Mouse (Mus musculus) heart, embryonic 16.5 days (tissue): ENCODE results near the gene Chd9. TPM values are rescaled to one million over a fixed set of nuclear protein-coding genes. Genes with fewer than 3 reads are reported as not detected.

Source experiments
- ATAC-seq: fragments of 200-750 bp; cut with Nextera tagmentation; replicated peaks from 2 replicates; pipeline ENCODE4 v1.8.0; 2017; ENCODE audit warnings: moderate number of reproducible peaks; ENCODE audit not compliant: insufficient read depth, low FRiP score; ENCODE audit errors: extremely low read depth
- H3K27ac ChIP-seq: fragments of 300-500 bp; sonication (generic); 2 replicates; pipeline ENCODE4 v1.5.1; 2014; ENCODE audit warnings: mild to moderate bottlenecking, low read length, control low read depth, moderate library complexity
- H3K27me3 ChIP-seq: fragments of 300-500 bp; sonication (generic); 2 replicates; pipeline ENCODE4 v1.6.1; 2014; ENCODE audit warnings: low read length, mixed read lengths; ENCODE audit not compliant: control insufficient read depth, insufficient read depth
- H3K36me3 ChIP-seq: fragments of 300-500 bp; sonication (generic); 2 replicates; pipeline ENCODE4 v1.6.1; 2014; ENCODE audit not compliant: control insufficient read depth, insufficient read depth
- H3K4me1 ChIP-seq: fragments of 300-500 bp; sonication (generic); 2 replicates; pipeline ENCODE4 v1.6.1; 2014; ENCODE audit warnings: low read length, mixed read lengths; ENCODE audit not compliant: control insufficient read depth, insufficient read depth
- H3K4me2 ChIP-seq: fragments of 300-500 bp; sonication (generic); 2 replicates; pipeline ENCODE4 v1.6.1; 2014; ENCODE audit warnings: low read depth, mild to moderate bottlenecking, control low read depth, low read length
- H3K4me3 ChIP-seq: fragments of 300-500 bp; sonication (generic); 2 replicates; pipeline ENCODE4 v1.5.1; 2014; ENCODE audit warnings: mild to moderate bottlenecking, control low read depth, low read length
- H3K9ac ChIP-seq: fragments of 300-500 bp; sonication (generic); 2 replicates; pipeline ENCODE4 v1.6.1; 2014; ENCODE audit warnings: low read length, control low read depth
- H3K9me3 ChIP-seq: fragments of 300-500 bp; sonication (generic); replicated peaks from 2 replicates; pipeline ENCODE4 v1.6.1; 2016; ENCODE audit warnings: low read length; ENCODE audit not compliant: control insufficient read depth
- WGBS: fragments of 180-500 bp; shearing (Covaris S2); extraction: QIAGEN DNeasy Blood & Tissue Kit; methylation state at CpG from one replicate; pipeline ENCODE4 v1.1.7; 2014; 5-methylcytosine and 5-hydroxymethylcytosine counted together
- polyA plus RNA-seq: library from polyadenylated mRNA; unstranded; fragments of >200 nt; fragmentation: Nextera tagmentation; extraction: Ambion mirVana; gene quantifications from 2 replicates; pipeline ENCODE4 v1.2.1, GENCODE M21; 2015

Chd9 gene
- polyA plus RNA-seq, 1 experiment from 2014 or later = 60.6 TPM

DNA sequence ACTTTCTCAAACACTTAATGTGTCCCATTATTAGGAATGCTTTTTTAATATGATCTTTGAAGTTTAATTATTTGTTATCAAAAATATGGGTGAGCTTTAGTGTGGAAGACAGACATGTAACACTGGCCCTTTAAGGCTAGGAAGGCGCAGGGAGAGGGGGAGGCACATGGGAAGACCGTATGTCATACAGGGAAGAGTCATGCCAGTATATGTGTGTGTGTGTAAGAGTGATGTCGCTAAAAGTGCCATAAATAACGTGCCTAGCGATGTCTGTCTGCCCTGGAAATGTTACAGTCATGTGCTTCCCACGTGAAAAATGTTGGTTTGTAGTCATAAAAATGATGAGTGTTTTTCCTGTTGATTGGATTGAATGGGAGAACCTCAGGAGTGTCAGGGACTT, 208.8 kb downstream of the Chd9 start:
- WGBS = 68% methylated on average over 6 of the region's 6 CpGs
- H3K36me3 ChIP-seq = peaks cover 63% of the 10 kb centered on the region
- no peak overlapping the region for H3K4me2 ChIP-seq
- no peak for ATAC-seq
- H3K4me1 ChIP-seq = no peaks in the 10 kb centered on the region
- no peak overlapping the region for H3K4me3 ChIP-seq
- H3K27me3 ChIP-seq = no peaks in the 10 kb centered on the region
- no peak overlapping the region for H3K27ac ChIP-seq
- no peak overlapping the region for H3K9ac ChIP-seq
- no peaks in the 10 kb centered on the region for H3K9me3 ChIP-seq

DNA sequence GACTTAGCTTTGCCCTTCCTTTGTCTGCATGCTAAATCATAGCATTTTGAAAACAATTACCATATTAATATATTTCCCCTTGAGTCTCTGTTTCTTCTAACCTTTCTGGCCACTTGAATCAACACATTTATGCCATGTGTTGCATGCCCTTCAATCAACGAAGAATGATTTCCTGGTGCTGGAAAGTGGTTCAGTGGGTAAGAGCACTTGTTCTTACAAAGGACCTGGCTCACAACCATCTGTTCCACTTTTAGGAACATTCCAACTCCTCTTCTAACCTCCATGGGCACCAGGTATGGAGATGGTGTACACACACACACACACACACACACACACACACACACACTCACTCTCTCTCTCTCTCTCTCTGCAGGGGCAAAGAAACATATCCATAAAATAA, 210.5 kb downstream of the Chd9 start:
- H3K9me3 ChIP-seq = no peaks in the 10 kb centered on the region
- no peak overlapping the region for H3K27ac ChIP-seq
- H3K4me3 ChIP-seq = no peak overlapping the region
- no peak overlapping the region for H3K9ac ChIP-seq
- H3K4me1 ChIP-seq = no peaks in the 10 kb centered on the region
- WGBS = 85% methylated on average over 1 of the region's 1 CpGs
- no peak overlapping the region for H3K4me2 ChIP-seq
- no peaks in the 10 kb centered on the region for H3K27me3 ChIP-seq
- no peak for ATAC-seq
- peaks cover 66% of the 10 kb centered on the region for H3K36me3 ChIP-seq

DNA sequence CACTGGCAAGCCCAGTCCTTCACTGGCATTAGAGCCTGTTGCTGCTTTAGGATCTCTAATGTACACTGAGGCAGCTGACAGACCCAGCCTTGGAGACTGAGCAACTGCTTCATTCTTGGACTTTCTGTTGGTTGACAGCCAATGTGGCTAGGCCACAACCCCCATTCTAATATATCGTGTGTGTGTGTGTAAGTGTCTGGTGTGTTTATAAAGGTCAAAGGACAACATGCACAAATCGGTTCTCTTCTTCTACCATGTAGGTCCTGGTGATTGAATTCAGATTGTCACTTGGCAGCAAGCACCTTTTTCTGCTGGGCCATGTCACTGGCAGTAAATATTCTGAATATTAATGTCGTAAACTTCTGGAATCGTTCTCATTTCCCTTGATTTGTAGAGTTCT, 218.2 kb downstream of the Chd9 start:
- ATAC-seq = no peak
- 88% methylated on average over 4 of the region's 4 CpGs for WGBS
- no peak overlapping the region for H3K9ac ChIP-seq

DNA sequence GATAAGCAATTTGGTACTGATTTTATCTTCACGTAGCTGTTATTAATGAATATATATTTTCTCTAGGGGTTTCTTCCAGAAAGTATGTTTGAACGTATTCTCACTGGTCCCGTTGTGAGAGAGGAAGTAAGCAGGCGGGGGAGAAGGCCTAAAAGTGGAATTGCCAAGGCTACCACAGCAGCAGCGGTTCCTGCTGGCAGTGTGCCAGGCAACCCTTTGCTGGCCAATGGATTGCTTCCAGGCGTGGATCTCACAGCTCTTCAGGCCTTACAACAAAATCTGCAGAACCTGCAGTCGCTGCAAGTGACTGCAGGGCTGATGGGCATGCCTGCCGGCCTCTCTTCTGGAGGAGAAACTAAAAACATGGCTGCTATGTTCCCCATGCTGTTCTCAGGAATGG, 222.9 kb downstream of the Chd9 start:
- Histone ChIP-seq H3K36me3 (peaks cover 24% of the 10 kb centered on the region), H3K27ac (peak overlapping the region; percentile 5; the same call in 1 of the 2 replicates), H3K9me3 (no peaks in the 10 kb centered on the region), H3K4me1 (peaks cover 6% of the 10 kb centered on the region; the same call in 1 of the 2 replicates), H3K27me3 (no peaks in the 10 kb centered on the region), H3K4me3 (no peak overlapping the region), H3K9ac (no peak overlapping the region), H3K4me2 (no peak overlapping the region)
- ATAC-seq = no peak; the same call in 1 of the 2 replicates
- 20% methylated on average over 8 of the region's 8 CpGs for WGBS

More for the DNA sequence above, 218.2 kb downstream of the Chd9 start:
- no peak overlapping the region for H3K27ac ChIP-seq
- H3K9me3 ChIP-seq = no peaks in the 10 kb centered on the region
- H3K4me3 ChIP-seq = no peak overlapping the region
- peaks cover 38% of the 10 kb centered on the region for H3K36me3 ChIP-seq
- peaks cover 6% of the 10 kb centered on the region; the same call in 1 of the 2 replicates for H3K4me1 ChIP-seq
- H3K4me2 ChIP-seq = no peak overlapping the region
- H3K27me3 ChIP-seq = no peaks in the 10 kb centered on the region

DNA sequence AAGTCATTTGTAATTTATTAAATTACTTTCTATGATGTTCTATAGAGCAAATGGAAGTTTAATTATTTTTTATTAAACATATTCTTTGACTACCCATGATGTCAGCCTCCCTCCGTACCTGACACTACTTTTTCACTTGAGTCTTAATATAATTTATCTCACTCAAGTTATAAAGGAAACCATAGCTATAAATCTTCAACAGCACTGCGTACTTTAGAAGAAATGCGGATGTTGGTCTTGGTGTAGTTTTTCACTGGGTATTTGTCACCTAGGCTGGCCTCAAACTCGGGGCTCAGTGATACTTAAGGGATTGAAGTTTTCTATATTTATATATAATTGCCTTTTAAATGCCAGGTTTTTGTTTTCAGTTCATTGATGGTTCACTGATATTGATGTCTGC, 226.3 kb downstream of the Chd9 start:
- no peak overlapping the region for H3K4me3 ChIP-seq
- H3K9ac ChIP-seq = no peak overlapping the region
- H3K27me3 ChIP-seq = no peaks in the 10 kb centered on the region
- peaks cover 13% of the 10 kb centered on the region for H3K36me3 ChIP-seq
- no peak for ATAC-seq
- 93% methylated on average over 4 of the region's 4 CpGs for WGBS
- peaks cover 6% of the 10 kb centered on the region; the same call in 1 of the 2 replicates for H3K4me1 ChIP-seq
- H3K27ac ChIP-seq = no peak overlapping the region
- H3K9me3 ChIP-seq = no peaks in the 10 kb centered on the region
- no peak overlapping the region for H3K4me2 ChIP-seq

DNA sequence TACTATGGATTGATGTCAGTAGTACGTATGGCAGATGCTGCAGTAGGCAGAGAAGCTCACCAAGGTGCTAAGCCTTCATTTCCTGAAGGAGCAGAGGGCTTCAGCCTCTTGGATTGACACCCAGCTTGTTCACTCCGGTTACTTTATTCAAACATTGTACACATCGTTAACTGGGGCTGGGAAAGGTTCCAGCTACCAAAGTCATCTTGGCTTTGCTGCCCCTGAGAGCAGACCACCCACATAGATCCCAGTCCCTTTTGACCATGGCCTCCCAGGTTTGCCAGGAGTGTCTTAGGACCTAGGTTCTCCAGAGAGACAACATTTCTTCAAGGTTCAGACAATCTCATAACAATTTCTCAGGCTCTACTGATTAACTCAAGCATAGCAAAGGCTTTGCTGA, 228.7 kb downstream of the Chd9 start:
- Histone ChIP-seq H3K9ac (no peak overlapping the region), H3K36me3 (peaks cover 10% of the 10 kb centered on the region), H3K4me3 (no peak overlapping the region), H3K4me2 (no peak overlapping the region), H3K9me3 (no peaks in the 10 kb centered on the region), H3K27me3 (no peaks in the 10 kb centered on the region), H3K27ac (no peak overlapping the region), H3K4me1 (peaks cover 5% of the 10 kb centered on the region; the same call in 1 of the 2 replicates)
- ATAC-seq = no peak
- 55% methylated on average over 3 of the region's 3 CpGs for WGBS

DNA sequence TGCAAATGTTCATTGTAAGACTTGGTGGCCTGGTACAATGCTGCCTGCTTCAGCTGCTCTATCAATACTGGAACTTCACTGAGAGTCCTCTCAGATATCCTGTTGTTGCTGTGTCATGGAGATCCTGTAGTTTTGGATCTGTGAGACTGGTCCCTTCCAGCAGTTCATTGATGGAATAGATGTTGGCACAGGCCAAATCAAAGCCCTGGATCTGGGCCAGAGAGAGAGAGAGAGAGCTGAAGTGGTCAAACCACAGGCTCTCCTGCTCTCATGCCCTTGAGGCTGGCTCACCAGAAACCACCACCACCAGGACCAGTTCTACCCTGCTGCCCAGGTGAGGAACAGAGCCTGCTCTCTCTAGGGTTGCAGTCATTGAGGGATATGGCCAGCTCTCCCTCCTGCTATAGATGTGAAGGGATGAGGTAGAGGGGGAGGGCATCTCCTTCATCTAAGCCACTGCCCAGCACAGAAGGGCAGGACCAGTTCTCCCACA, 231.0 kb downstream of the Chd9 start:
- ATAC-seq = no peak

DNA sequence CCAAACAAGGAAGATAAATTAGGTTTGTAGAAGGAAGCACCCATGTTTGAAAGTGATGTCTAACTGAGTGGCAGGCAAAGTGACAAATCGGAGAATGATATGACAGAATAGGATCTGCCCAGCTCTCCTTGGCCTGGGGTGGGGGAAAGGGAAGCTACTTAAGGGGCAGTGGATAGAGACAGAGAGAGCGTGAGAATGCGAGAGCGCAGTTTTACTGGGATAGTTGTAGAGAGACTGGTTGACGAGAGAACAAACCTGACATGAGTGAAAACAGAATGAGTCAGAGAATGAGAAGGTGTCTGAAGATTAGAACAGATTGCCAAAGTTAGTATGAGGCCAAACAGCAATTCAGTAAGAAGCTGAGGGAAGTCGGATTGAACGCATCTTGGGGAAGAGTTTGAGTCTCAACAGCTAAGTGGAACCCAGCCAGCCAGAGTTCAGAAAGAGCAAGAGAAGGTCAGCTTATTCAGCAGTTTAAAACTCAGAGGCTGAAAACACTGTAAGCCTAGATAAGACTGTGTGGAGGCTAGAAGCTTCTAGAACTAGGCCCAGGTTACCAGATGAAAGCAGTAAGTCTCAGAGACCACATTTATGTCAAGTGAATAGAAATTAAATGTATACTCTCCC, 231.8 kb downstream of the Chd9 start:
- no peak overlapping the region for H3K9ac ChIP-seq
- H3K27ac ChIP-seq = no peak overlapping the region
- no peak overlapping the region for H3K4me2 ChIP-seq
- no peaks in the 10 kb centered on the region for H3K36me3 ChIP-seq
- no peak overlapping the region for H3K4me3 ChIP-seq
- peaks cover 5% of the 10 kb centered on the region; the same call in 1 of the 2 replicates for H3K4me1 ChIP-seq
- H3K27me3 ChIP-seq = no peaks in the 10 kb centered on the region
- 65% methylated on average over 7 of the region's 7 CpGs for WGBS
- ATAC-seq = no peak
- no peaks in the 10 kb centered on the region for H3K9me3 ChIP-seq

More for the DNA sequence above, 231.0 kb downstream of the Chd9 start:
- H3K27me3 ChIP-seq = no peaks in the 10 kb centered on the region
- H3K9ac ChIP-seq = no peak overlapping the region
- H3K36me3 ChIP-seq = no peaks in the 10 kb centered on the region
- H3K4me2 ChIP-seq = no peak overlapping the region
- H3K27ac ChIP-seq = no peak overlapping the region
- no peaks in the 10 kb centered on the region for H3K9me3 ChIP-seq
- H3K4me3 ChIP-seq = no peak overlapping the region
- H3K4me1 ChIP-seq = peaks cover 5% of the 10 kb centered on the region; the same call in 1 of the 2 replicates

DNA sequence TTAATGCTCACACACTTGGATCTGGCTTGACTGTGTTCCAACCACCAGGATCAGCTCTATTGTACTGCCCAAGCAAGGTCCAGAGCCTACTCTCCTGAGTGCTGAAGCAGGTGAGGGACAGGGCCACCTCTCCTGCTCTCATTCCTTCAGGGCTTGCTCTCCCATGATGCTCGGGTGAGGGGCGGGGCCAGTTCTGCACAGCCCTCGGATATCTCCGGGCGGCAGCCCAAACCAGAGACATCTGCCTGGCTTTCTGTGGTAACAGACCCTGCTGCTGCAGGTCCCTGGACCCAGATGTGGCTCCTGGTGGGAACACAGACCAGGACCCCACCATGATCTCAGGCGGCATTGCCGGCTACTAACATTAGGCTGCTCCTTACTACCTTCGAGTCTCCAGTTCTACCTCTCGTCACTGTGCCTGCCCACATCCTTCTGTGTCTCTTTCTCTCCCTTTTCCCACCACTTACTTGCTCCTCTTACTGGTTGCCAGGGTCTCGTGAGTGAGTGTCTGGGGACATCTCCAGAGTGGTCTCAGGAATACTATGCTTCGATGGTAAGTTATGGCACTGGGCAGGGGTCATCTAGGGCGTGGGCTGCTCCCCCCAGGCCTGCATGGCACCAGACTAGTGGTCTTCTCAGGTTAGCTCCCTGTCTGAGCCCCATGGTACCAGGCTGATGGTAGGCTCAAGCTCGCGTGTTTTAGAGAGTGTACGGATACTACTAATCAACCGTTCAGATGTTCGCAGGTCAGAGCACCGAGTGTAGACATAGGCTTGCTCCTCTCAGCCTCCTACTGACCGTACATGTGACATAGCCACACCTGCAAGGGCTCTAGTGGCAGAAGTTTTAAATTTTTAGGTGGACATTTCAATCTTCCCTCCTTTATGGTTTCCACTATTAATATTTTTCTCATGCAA, 232.7 kb downstream of the Chd9 start:
- Histone ChIP-seq H3K4me2 (no peak overlapping the region), H3K9ac (no peak overlapping the region), H3K4me1 (peaks cover 5% of the 10 kb centered on the region; the same call in 1 of the 2 replicates), H3K9me3 (no peaks in the 10 kb centered on the region), H3K36me3 (no peaks in the 10 kb centered on the region), H3K27ac (no peak overlapping the region), H3K27me3 (no peaks in the 10 kb centered on the region), H3K4me3 (no peak overlapping the region)
- no peak for ATAC-seq
- WGBS = 68% methylated on average over 19 of the region's 19 CpGs
